In genomic region chr6:38938421-38938820, GRCm38 (mm10) we compare ENCODE assay signal across 10 mouse cellular contexts.
A peak's percentile ranks its signal among the peaks of the same experiment; 100 is the strongest.
DNase-seq lines count a peak whose midpoint lies in the region; ATAC-seq lines count a peak whose summit lies in the region.
"Had no signal": no experiment of that assay in that cellular context is flagged by ENCODE, and none has a peak within 500 bp of the region (broad histone marks: within the 10 kb centered on the region; RNA-seq: fewer than 3 reads in every experiment).

No protein-coding gene starts in this region.

- peak overlapping the region; percentile 34; the same call in 1 of the 2 replicates for H3K27ac ChIP-seq in brown adipose tissue, adult 24 weeks (replicated peaks; ENCODE audit: low read depth, low read length)
- no peak overlapping the region for H3K27ac ChIP-seq in neural tube, embryonic 15.5 days (replicated peaks)
- H3K27ac ChIP-seq: forebrain, embryonic 15.5 days; heart, adult 2 months had no signal

- DNase-seq in heart, adult 9 months (ENCODE audit: low spot score in 2 of 2): peak; percentile 27 to 37
- no peak for DNase-seq in heart, postnatal 25 days (ENCODE audit: low spot score)
- DNase-seq in 416B (ENCODE audit: low read depth): peak; percentile 71
- peak; percentile 49 for DNase-seq in lung, postnatal 25 days (ENCODE audit: low spot score)
- DNase-seq in urinary bladder, postnatal 25 days (ENCODE audit: low spot score): no peak
- no peak for DNase-seq in right cerebral cortex, postnatal 14 days

- 78% methylated on average over 6 of the region's 6 CpGs for WGBS in neural tube, embryonic 15.5 days

- ATAC-seq in neural tube, embryonic 15.5 days (ENCODE audit: low FRiP score): no peak
- ATAC-seq: forebrain, embryonic 15.5 days had no signal

- intact Hi-C loops in heart, postnatal 25 days (cut with DNase I): no loop called here

- no peak overlapping the region for H3K9ac ChIP-seq in neural tube, embryonic 15.5 days (replicated peaks)
- H3K9ac ChIP-seq: forebrain, embryonic 15.5 days had no signal

- H3K36me3 ChIP-seq in neural tube, embryonic 15.5 days: no peaks in the 10 kb centered on the region
- H3K36me3 ChIP-seq: forebrain, embryonic 15.5 days had no signal

- no peak overlapping the region for H3K4me3 ChIP-seq in brown adipose tissue, adult 24 weeks (ENCODE audit: insufficient read depth, low read depth, low read length)
- no peak overlapping the region for H3K4me3 ChIP-seq in neural tube, embryonic 15.5 days (replicated peaks)
- H3K4me3 ChIP-seq: forebrain, embryonic 15.5 days; heart, adult 2 months had no signal

- H3K27me3 ChIP-seq in neural tube, embryonic 15.5 days (replicated peaks): no peaks in the 10 kb centered on the region
- H3K27me3 ChIP-seq: forebrain, embryonic 15.5 days had no signal

- no peaks in the 10 kb centered on the region for H3K9me3 ChIP-seq in neural tube, embryonic 15.5 days (replicated peaks)
- H3K9me3 ChIP-seq: forebrain, embryonic 15.5 days had no signal

- no peaks in the 10 kb centered on the region for H3K4me1 ChIP-seq in brown adipose tissue, adult 24 weeks (ENCODE audit: control insufficient read depth, insufficient read depth, insufficient read length, low read length)
- no peaks in the 10 kb centered on the region for H3K4me1 ChIP-seq in neural tube, embryonic 15.5 days
- H3K4me1 ChIP-seq: forebrain, embryonic 15.5 days had no signal

- H3K4me2 ChIP-seq in neural tube, embryonic 15.5 days: no peak overlapping the region
- H3K4me2 ChIP-seq: forebrain, embryonic 15.5 days had no signal

Comparison
In these comparisons a context has a peak if more than half of its experiments do, and no peak if none do; other contexts are left out.
1. DNase-seq: peak in heart, adult 9 months (2 of 2), 416B (single experiment) and lung, postnatal 25 days (single experiment); none in heart, postnatal 25 days (single experiment), urinary bladder, postnatal 25 days (single experiment) and right cerebral cortex, postnatal 14 days (single experiment).